Mouse (Mus musculus): ENCODE data around the gene Zfp935.
"Not testable (repeated sequence)": the region's sequence is repeated elsewhere in the genome, so short reads cannot be mapped to it uniquely, and the experiment has no call there.

Zfp935 gene

DNA sequence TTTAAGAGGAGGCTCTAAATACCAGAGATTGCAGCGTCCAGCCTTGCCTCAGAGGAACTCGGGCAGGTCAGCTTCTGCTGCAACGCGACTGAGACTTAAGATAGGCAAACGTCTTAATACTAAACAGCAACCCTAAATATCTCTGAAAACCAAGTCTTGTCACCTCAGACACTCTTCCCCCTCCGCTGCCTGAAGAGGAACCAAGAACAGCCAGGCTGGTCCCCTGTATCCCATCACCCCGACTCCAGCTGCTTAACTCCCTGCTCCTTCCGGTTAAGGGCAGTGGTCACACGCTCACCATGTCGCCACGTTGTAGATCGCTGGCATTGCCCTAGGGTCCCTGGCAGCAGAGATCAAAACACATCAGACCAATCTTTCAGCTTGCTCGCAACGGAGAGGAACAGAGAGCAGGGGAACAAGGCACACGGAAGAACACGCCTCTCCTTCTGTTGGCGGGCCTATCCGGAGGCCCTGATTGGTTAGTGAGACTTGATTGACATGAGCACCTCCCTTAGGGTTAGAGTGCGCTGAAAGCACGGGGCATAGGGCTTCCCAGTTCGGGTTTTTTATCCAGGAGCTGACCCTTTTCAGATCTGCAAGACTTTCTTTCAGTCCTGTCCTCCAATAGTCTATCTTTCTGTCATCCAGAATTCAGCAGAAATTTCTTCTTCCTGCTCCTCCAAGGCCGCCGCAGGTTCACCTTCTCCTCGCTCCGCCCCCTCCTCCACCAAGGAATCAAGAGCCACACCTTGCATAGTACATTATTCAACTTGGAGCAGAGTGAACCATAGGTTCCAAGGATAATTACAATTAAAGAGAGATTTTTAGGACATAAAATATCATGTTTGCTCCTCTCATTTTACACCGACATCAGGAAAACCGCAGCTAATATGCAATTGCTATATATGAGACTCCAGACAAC is at the start of gene Zfp935:
Zfp935 (minus strand) TSS at position 323 of the 922 bp plus-strand sequence.
- in situ Hi-C loops (cut with MboI; ENCODE audit: low sequenced_read_pairs), result not testable (repeated sequence)

DNA sequence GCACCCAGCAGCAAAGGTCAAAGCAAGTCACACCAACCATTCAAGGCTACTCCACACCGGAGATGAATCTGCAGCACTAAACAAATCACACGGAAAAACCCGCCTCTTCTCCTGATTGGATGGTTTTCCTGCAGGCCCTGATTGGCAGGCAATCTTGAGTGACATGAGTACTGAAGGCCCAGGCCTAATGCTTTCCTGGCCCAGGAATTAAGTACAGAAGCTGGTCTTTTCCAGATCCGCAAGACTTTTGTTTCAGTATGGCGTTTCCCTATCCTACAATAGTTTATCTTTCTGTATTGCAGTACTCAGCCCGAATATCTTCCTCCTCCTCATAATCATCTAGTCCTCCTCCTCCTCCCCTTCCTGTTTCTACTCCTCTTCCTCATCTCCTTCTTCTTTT is 12.8 kb upstream of the Zfp935 start, which contains the start of gene Zfp934:
Zfp934 (minus strand) TSS at position 101 of the 400 bp plus-strand sequence.
- in situ Hi-C loops (cut with MboI; ENCODE audit: low sequenced_read_pairs), result not testable (repeated sequence)

DNA sequence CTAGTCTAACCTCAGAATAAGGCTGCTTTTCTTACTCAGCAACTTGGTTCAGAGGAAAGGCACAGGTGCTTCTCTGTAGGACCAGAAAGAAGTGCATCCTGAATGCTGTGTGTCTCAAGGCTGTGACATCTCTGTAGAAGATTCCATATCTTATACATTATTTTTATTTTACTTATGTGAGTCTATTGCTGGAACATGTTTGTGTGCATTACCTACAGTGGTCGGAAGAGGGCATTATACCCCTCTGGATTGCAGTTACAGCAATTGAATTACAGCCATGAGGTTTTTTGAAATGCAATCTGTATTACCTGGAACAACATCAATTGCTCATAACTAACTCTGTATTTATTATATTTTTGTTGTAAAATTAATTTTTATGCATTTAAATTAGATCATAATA is 3.4 kb upstream of the Zfp935 start:
- in situ Hi-C loops (cut with MboI; ENCODE audit: low sequenced_read_pairs), result not testable (repeated sequence)

DNA sequence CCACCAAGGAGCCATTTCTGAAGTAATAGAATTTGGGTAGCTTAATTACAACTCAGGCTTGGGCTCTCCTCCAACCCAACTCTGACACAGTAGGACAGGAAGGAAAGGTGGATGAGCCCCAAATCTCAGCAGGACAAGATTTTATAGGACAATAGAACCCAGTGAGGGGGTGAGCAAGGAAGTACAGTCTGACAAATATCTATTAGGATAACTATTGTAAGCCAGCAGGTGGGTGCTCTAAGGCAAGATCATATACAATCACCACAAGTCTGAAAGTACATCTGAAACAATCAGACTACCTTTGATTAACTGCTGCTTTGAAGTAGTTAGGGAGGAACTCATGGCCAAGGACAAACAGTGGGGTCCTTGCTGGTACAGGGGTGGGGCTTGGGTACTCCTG is 28.2 kb downstream of the Zfp935 start:
- in situ Hi-C loops (cut with MboI; ENCODE audit: low sequenced_read_pairs), result not testable (repeated sequence)

DNA sequence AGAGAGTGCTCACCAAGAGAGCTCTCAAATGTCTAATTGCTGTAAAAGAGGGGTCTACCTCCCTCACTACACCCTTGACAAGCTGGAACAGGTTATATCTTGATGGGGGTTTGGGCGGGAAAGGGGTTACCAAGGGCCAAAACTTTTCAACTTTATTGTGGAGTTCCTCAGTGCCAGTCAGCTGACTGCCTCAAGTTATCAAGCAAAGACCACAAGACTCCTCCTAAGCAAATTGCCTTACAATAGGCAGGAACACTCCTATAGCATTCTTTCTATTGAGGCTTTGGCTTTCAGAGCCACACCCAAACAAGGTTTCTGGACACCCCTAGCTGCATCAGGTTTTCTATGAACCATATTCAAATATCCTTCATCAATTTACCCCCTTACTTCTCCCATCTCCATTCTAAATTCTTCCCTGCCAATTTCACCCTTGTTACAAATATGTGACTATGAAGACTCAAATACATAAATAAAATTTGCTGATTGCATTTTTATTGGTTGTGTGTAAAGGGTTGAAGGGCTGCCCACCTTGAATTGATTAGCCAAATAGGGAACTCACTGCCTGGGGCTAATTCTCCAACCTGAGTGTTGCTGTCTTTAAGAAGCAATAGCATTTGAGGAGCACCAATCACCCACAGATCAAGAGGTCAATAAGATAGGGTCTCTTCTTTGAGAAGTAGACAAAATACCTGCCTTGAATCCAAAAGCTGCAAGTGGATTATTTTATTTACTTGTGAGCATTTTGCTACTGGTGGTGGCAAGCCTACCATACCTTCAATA is 47.5 kb downstream of the Zfp935 start:
- in situ Hi-C loops (cut with MboI; ENCODE audit: low sequenced_read_pairs), result not testable (repeated sequence)

DNA sequence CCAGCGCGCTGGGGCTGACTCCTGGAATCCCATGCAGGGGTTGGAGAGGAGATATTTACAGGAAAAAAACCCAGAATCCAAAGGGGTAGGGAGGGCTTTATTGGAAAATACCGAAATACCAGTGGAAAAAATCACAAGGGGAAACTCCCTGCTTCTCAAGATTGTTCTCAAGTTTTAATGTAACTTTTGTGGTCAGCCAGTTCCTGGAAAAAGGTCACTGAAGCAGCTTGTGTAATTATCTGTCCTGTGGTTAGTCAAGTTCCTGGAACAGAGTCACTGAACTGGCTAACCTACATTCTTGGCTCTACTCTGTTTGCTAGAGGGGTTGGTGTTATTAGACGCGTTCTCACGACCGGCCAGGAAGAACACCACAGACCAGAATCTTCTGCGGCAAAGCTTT is 85.7 kb downstream of the Zfp935 start:
- in situ Hi-C loops (cut with MboI; ENCODE audit: low sequenced_read_pairs), result not testable (repeated sequence)

DNA sequence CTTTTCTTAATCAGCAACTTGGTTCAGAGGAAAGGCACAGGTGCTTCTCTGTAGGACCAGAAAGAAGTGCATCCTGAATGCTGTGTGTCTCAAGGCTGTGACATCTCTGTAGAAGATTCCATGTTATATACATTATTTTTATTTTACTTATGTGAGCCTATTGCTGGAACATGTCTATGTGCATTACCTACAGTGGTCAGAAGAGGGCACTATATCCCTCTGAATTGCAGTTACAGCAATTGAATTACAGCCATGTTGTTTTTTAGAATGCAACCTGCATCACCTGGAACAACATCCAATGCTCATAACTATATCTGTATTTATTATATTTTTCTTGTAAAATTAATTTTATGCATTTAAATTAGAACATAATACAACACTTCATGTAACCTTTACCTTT is 88.4 kb downstream of the Zfp935 start:
- in situ Hi-C loops (cut with MboI; ENCODE audit: low sequenced_read_pairs), result not testable (repeated sequence)

DNA sequence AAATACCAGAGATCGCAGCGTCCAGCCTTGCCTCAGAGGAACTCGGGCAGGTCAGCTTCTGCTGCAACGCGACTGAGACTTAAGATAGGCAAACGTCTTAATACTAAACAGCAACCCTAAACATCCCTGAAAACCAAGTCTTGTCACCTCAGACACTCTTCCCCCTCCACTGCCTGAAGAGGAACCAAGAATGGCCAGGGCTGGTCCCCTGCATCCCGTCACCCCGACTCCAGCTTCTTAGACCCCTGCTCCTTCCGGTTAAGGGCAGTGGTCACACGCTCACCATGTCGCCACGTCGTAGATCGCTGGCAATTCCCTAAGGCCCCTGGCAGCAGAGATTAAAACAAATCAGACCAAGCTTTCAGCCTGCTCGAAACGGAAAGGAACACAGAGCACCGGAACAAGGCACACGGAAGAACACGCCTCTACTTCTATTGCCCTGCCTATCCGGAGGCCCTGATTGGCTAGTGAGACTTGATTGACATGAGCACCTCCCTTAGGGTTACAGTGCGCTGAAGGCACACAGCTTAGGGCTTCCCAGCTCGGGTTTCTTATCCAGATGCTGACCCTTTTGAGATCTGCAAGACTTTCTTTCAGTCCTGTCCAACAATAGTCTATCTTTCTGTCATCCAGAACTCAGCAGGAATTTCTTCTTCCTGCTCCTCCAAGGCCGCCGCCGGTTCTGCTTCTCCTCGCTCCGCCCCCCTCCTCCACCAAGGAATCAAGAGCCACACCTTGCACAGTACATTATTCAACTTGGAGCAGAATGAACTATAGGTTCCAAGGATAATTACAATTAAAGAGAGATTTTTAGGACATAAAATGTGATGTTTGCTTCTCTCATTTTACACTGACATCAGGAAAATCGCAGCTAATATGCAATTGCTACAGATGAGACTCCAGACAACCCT is 91.6 kb downstream of the Zfp935 start, which contains the start of gene Gm49359:
Gm49359 (minus strand) TSS at position 409 of the 911 bp plus-strand sequence.
- in situ Hi-C loops (cut with MboI; ENCODE audit: low sequenced_read_pairs), result not testable (repeated sequence)

All from CH12F3 (cell line).